Mouse (Mus musculus): ENCODE results near the gene Pacsin2. TPM values are rescaled to one million over a fixed set of nuclear protein-coding genes. Genes with fewer than 3 reads are reported as not detected.
"Not testable (repeated sequence)": the region's sequence is repeated elsewhere in the genome, so short reads cannot be mapped to it uniquely, and the experiment has no call there.

Gene Pacsin2
- polyA plus RNA-seq, 1 experiment from 2014 or later = 47.9 TPM

- no peak overlapping the region for H3K4me3 ChIP-seq (ENCODE audit: low read depth, low read length)
- no peaks in the 10 kb centered on the region for H3K9me3 ChIP-seq (replicated peaks; ENCODE audit: control insufficient read depth, low read length)
- peaks cover 79% of the 10 kb centered on the region for H3K36me3 ChIP-seq (ENCODE audit: control insufficient read depth, insufficient read depth)
- no peak overlapping the region for H3K4me2 ChIP-seq (ENCODE audit: low read depth, low read length)
- H3K27me3 ChIP-seq (ENCODE audit: control insufficient read depth, insufficient read depth, low read depth, low read length) = no peaks in the 10 kb centered on the region
- no peak overlapping the region for H3K27ac ChIP-seq (ENCODE audit: low read length)
- no peak for ATAC-seq (ENCODE audit: low read depth)
- 80% methylated on average over 2 of the region's 2 CpGs for WGBS (ENCODE audit: insufficient replicate concordance)
- H3K4me1 ChIP-seq (ENCODE audit: control insufficient read depth, low read depth, low read length) = peaks cover under 1% of the 10 kb centered on the region
- no peak overlapping the region for H3K9ac ChIP-seq (ENCODE audit: low read depth, low read length)
Measured at GRCm38 (mm10) chr15:83383633-83384032, 80.8 kb downstream of the Pacsin2 start.

GRCm38 (mm10) chr15:83383136-83383535, 81.3 kb downstream of the Pacsin2 start:
- H3K9me3 ChIP-seq (replicated peaks; ENCODE audit: control insufficient read depth, low read length) = no peaks in the 10 kb centered on the region
- H3K4me3 ChIP-seq (ENCODE audit: low read depth, low read length) = no peak overlapping the region
- WGBS (ENCODE audit: insufficient replicate concordance) = 84% methylated on average over 5 of the region's 5 CpGs

GRCm38 (mm10) chr15:83382467-83382866, 81.9 kb downstream of the Pacsin2 start:
- peaks cover 74% of the 10 kb centered on the region for H3K36me3 ChIP-seq (ENCODE audit: control insufficient read depth, insufficient read depth)
- no peaks in the 10 kb centered on the region for H3K27me3 ChIP-seq (ENCODE audit: control insufficient read depth, insufficient read depth, low read depth, low read length)
- no peak overlapping the region for H3K4me3 ChIP-seq (ENCODE audit: low read depth, low read length)
- no peak overlapping the region for H3K4me2 ChIP-seq (ENCODE audit: low read depth, low read length)
- 88% methylated on average over 4 of the region's 4 CpGs for WGBS (ENCODE audit: insufficient replicate concordance)
- H3K9ac ChIP-seq (ENCODE audit: low read depth, low read length) = no peak overlapping the region
- H3K27ac ChIP-seq (ENCODE audit: low read length) = no peak overlapping the region
- no peak for ATAC-seq (ENCODE audit: low read depth)
- H3K9me3 ChIP-seq (replicated peaks; ENCODE audit: control insufficient read depth, low read length) = no peaks in the 10 kb centered on the region
- H3K4me1 ChIP-seq (ENCODE audit: control insufficient read depth, low read depth, low read length) = peaks cover 12% of the 10 kb centered on the region

More at GRCm38 (mm10) chr15:83383136-83383535, 81.3 kb downstream of the Pacsin2 start:
- H3K4me1 ChIP-seq (ENCODE audit: control insufficient read depth, low read depth, low read length) = peaks cover 5% of the 10 kb centered on the region
- no peak overlapping the region for H3K4me2 ChIP-seq (ENCODE audit: low read depth, low read length)
- H3K36me3 ChIP-seq (ENCODE audit: control insufficient read depth, insufficient read depth) = peaks cover 76% of the 10 kb centered on the region
- H3K27ac ChIP-seq (ENCODE audit: low read length) = no peak overlapping the region
- ATAC-seq (ENCODE audit: low read depth) = no peak
- no peak overlapping the region for H3K9ac ChIP-seq (ENCODE audit: low read depth, low read length)
- H3K27me3 ChIP-seq (ENCODE audit: control insufficient read depth, insufficient read depth, low read depth, low read length) = no peaks in the 10 kb centered on the region

GRCm38 (mm10) chr15:83377153-83377552, 87.3 kb downstream of the Pacsin2 start:
- 29% methylated on average over 4 of the region's 4 CpGs for WGBS (ENCODE audit: insufficient replicate concordance)
- Histone ChIP-seq H3K4me3 (ENCODE audit: low read depth, low read length) (no peak overlapping the region), H3K36me3 (ENCODE audit: control insufficient read depth, insufficient read depth) (peaks cover 29% of the 10 kb centered on the region), H3K9me3 (replicated peaks; ENCODE audit: control insufficient read depth, low read length) (no peaks in the 10 kb centered on the region), H3K4me2 (ENCODE audit: low read depth, low read length) (0 out of 2 replicates have a peak overlapping the region, but pooled peaks have one; percentile 6), H3K9ac (ENCODE audit: low read depth, low read length) (no peak overlapping the region), H3K4me1 (ENCODE audit: control insufficient read depth, low read depth, low read length) (peaks cover 43% of the 10 kb centered on the region), H3K27me3 (ENCODE audit: control insufficient read depth, insufficient read depth, low read depth, low read length) (no peaks in the 10 kb centered on the region), H3K27ac (ENCODE audit: low read length) (peak overlapping the region; percentile 65)
- ATAC-seq (ENCODE audit: low read depth) = peak; percentile 79

- H3K27me3 ChIP-seq (ENCODE audit: control insufficient read depth, insufficient read depth, low read depth, low read length) = no peaks in the 10 kb centered on the region
- H3K9ac ChIP-seq (ENCODE audit: low read depth, low read length) = peak overlapping the region; percentile 52
- H3K27ac ChIP-seq (ENCODE audit: low read length) = peak overlapping the region; percentile 84
- 19% methylated on average over 4 of the region's 4 CpGs for WGBS (ENCODE audit: insufficient replicate concordance)
- H3K4me2 ChIP-seq (ENCODE audit: low read depth, low read length) = peak overlapping the region; percentile 22
- peaks cover 43% of the 10 kb centered on the region for H3K4me1 ChIP-seq (ENCODE audit: control insufficient read depth, low read depth, low read length)
- peaks cover 17% of the 10 kb centered on the region for H3K36me3 ChIP-seq (ENCODE audit: control insufficient read depth, insufficient read depth)
- H3K9me3 ChIP-seq (replicated peaks; ENCODE audit: control insufficient read depth, low read length) = no peaks in the 10 kb centered on the region
- H3K4me3 ChIP-seq (ENCODE audit: low read depth, low read length) = peak overlapping the region; percentile 27
- ATAC-seq (ENCODE audit: low read depth) = peak; percentile 89
Measured at GRCm38 (mm10) chr15:83375136-83375535, 89.3 kb downstream of the Pacsin2 start.

GRCm38 (mm10) chr15:83374076-83374475, 90.3 kb downstream of the Pacsin2 start:
- H3K27ac ChIP-seq (ENCODE audit: low read length) = no peak overlapping the region

GRCm38 (mm10) chr15:83368702-83369101, 95.7 kb downstream of the Pacsin2 start:
- H3K36me3 ChIP-seq (ENCODE audit: control insufficient read depth, insufficient read depth); H3K4me3 ChIP-seq (ENCODE audit: low read depth, low read length); H3K27ac ChIP-seq (ENCODE audit: low read length); H3K9me3 ChIP-seq (replicated peaks; ENCODE audit: control insufficient read depth, low read length); H3K9ac ChIP-seq (ENCODE audit: low read depth, low read length); ATAC-seq (ENCODE audit: low read depth); H3K4me2 ChIP-seq (ENCODE audit: low read depth, low read length); H3K27me3 ChIP-seq (ENCODE audit: control insufficient read depth, insufficient read depth, low read depth, low read length): not testable (repeated sequence)
- peaks cover 21% of the 10 kb centered on the region for H3K4me1 ChIP-seq (ENCODE audit: control insufficient read depth, low read depth, low read length)
- WGBS (ENCODE audit: insufficient replicate concordance) = 60% methylated on average over 4 of the region's 4 CpGs

More at GRCm38 (mm10) chr15:83374076-83374475, 90.3 kb downstream of the Pacsin2 start:
- Histone ChIP-seq H3K4me3 (ENCODE audit: low read depth, low read length) (no peak overlapping the region), H3K4me1 (ENCODE audit: control insufficient read depth, low read depth, low read length) (peaks cover 43% of the 10 kb centered on the region), H3K9ac (ENCODE audit: low read depth, low read length) (no peak overlapping the region), H3K27me3 (ENCODE audit: control insufficient read depth, insufficient read depth, low read depth, low read length) (no peaks in the 10 kb centered on the region), H3K4me2 (ENCODE audit: low read depth, low read length) (no peak overlapping the region), H3K9me3 (replicated peaks; ENCODE audit: control insufficient read depth, low read length) (no peaks in the 10 kb centered on the region), H3K36me3 (ENCODE audit: control insufficient read depth, insufficient read depth) (peaks cover 11% of the 10 kb centered on the region)
- ATAC-seq (ENCODE audit: low read depth) = no peak

GRCm38 (mm10) chr15:83368261-83368660, 96.1 kb downstream of the Pacsin2 start:
- no peaks in the 10 kb centered on the region for H3K27me3 ChIP-seq (ENCODE audit: control insufficient read depth, insufficient read depth, low read depth, low read length)
- H3K4me2 ChIP-seq (ENCODE audit: low read depth, low read length) = no peak overlapping the region
- H3K36me3 ChIP-seq (ENCODE audit: control insufficient read depth, insufficient read depth) = no peaks in the 10 kb centered on the region; the same call in 1 of the 2 replicates
- no peak overlapping the region for H3K4me3 ChIP-seq (ENCODE audit: low read depth, low read length)
- 76% methylated on average over 2 of the region's 2 CpGs for WGBS (ENCODE audit: insufficient replicate concordance)
- ATAC-seq (ENCODE audit: low read depth) = no peak
- peaks cover 24% of the 10 kb centered on the region for H3K4me1 ChIP-seq (ENCODE audit: control insufficient read depth, low read depth, low read length)
- H3K27ac ChIP-seq (ENCODE audit: low read length) = no peak overlapping the region
- H3K9me3 ChIP-seq (replicated peaks; ENCODE audit: control insufficient read depth, low read length) = no peaks in the 10 kb centered on the region
- no peak overlapping the region for H3K9ac ChIP-seq (ENCODE audit: low read depth, low read length)

- ATAC-seq (ENCODE audit: low read depth) = peak; percentile 92
- Histone ChIP-seq H3K9ac (ENCODE audit: low read depth, low read length) (peak overlapping the region; percentile 13; the same call in 1 of the 2 replicates), H3K4me3 (ENCODE audit: low read depth, low read length) (peak overlapping the region; percentile 55), H3K4me1 (ENCODE audit: control insufficient read depth, low read depth, low read length) (peaks cover 29% of the 10 kb centered on the region), H3K27ac (ENCODE audit: low read length) (no peak overlapping the region), H3K4me2 (ENCODE audit: low read depth, low read length) (peak overlapping the region; percentile 72), H3K36me3 (ENCODE audit: control insufficient read depth, insufficient read depth) (no peaks in the 10 kb centered on the region), H3K27me3 (ENCODE audit: control insufficient read depth, insufficient read depth, low read depth, low read length) (no peaks in the 10 kb centered on the region), H3K9me3 (replicated peaks; ENCODE audit: control insufficient read depth, low read length) (no peaks in the 10 kb centered on the region)
- WGBS (ENCODE audit: insufficient replicate concordance) = 13% methylated on average over 58 of the region's 58 CpGs
Measured at GRCm38 (mm10) chr15:83366933-83367552, 97.4 kb downstream of the Pacsin2 start.
